Mouse (Mus musculus): ENCODE measurements around the gene Zfp352.
"Not testable (repeated sequence)": the region's sequence is repeated elsewhere in the genome, so short reads cannot be mapped to it uniquely, and the experiment has no call there.

Zfp352 gene

DNA sequence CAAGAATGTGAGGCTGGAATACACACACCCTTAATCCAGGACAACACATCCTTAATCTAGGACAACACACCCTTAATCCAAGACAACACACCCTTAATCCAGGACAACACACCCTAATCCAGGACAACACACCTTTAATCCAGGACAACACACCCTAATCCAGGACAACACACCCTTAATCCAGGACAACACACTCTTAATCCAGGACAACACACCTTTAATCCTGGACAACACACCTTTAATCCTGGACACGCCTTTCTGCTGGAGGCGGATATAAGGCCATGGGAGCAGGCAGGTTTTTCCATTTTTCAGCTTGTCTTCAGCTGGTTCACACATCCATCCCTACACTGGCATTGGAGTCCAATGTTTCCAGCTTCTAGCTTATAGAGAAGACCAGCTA is at the start of gene Zfp352:
Zfp352 (plus strand) TSS at position 301 of the 400 bp plus-strand sequence.
- in situ Hi-C loops (cut with MboI; ENCODE audit: unreplicated experiment in 2 of 2), result no loop called here

DNA sequence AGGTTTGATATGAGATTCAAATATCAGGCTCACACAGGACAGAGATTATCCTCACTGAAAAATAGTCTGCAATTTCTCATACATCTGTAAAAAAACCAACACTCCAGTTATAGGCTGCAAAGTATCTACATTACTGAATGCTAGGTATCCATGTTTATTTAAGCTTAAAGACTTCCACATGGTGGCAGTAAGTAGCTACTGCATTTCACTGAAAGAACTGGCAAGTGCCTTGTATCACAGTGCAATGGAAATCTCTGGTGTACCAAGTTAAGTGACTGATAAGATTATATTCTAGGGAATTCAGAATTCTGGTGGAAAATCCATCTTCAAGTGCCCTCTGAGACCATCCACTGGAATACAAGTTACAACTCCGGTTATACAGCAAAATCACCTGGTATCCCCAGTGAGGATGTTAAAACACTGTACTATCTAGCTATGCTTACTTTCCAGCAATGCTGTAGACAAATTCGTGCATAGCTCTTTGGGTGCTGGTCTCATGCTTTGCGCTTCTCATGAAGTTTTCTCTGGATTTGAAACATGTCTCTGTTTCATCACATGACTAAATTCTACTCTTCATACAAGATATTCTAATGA is 47.6 kb upstream of the Zfp352 start:
- in situ Hi-C loops (cut with MboI; ENCODE audit: unreplicated experiment in 2 of 2), result no loop called here

- in situ Hi-C loops (cut with MboI; ENCODE audit: unreplicated experiment in 2 of 2), result no loop called here
Observed at GRCm38 (mm10) chr4:90174036-90174435, 44.6 kb upstream of the Zfp352 start.

DNA sequence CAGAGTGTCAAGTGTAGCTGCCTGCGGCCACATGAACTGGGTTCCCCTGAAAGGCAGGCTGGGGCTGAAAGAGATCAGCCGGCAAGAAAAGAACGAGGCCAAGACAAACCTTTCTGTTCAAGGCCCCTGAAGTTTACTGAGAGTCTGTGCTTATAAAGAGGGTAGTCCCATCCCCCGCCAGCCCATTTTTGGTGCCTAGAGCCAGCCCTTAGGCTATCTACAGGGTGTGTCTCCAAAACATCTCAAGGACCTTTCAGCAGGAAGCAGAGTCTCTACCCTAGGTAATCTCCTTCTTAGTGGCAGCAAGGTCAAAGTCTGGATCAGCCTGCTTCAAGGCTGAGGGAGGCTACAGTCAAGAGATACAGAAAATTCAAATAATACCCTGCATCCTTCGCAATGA is 15.2 kb upstream of the Zfp352 start:
- in situ Hi-C loops (cut with MboI; ENCODE audit: unreplicated experiment in 2 of 2), result no loop called here

DNA sequence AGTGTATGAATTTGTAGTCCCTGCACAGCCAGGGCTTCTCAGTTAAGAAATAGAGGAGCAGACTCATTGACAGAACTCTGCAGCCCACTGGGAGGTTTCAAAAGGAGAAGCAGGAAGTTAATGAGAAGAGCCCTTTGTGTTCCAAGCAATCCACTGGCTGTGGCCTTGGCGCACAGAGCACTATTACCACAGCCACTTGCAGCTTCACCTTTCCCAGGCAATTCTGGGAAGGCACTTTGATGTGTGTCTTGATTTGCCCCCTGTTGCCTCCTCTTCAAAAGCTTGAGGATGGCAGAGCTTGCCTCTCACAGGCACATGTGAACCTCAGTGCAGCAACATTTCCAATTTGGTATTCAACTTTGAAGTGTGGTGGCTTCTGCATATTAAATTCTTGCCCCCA is 7.1 kb upstream of the Zfp352 start:
- in situ Hi-C loops (cut with MboI; ENCODE audit: unreplicated experiment in 2 of 2), result no loop called here

- in situ Hi-C loops (cut with MboI; ENCODE audit: unreplicated experiment in 2 of 2), result no loop called here
Observed at GRCm38 (mm10) chr4:90212076-90212475, 6.5 kb upstream of the Zfp352 start.

DNA sequence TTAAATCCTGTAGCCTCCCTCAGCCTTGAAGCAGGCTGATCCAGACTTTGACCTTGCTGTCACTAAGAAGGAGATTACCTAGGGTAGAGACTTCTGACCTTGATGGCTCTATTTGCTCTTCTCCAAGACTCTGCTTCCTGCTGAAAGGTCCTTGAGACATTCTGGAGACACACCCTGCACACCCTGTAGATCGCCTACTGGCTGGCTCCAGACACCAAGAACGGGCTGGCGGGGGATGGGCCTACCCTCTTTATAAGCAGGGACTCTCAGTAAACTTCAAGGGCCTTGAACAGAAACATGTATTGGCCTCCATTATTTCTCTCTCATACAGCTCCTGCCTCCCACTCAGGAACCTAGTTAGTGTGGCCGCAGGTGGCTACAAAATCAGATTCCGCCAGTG is 17.0 kb downstream of the Zfp352 start:
- in situ Hi-C loops (cut with MboI; ENCODE audit: unreplicated experiment in 2 of 2), result not testable (repeated sequence)

DNA sequence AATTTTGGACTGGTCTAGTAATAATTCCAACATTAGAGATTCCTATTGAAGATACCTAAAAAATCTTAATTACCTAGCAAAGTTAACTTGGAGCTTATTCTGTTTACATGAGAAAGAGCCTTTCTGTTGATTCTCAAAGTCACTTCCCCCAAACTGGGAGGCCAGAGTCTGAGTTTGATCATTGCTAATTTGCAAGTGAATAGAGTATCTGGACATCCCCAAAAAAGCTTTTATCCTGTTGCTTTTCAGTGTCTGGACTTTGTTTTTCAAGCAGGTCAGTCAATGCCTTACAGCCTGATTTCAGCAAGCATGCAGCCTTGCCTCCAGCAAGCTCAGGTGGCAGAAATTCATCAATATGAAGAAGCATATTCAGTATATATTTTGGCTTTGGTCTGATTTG is 51.2 kb downstream of the Zfp352 start:
- in situ Hi-C loops (cut with MboI; ENCODE audit: unreplicated experiment in 2 of 2), result no loop called here
